ENCODE assay signal across 1 mouse cellular context in the genomic region with DNA sequence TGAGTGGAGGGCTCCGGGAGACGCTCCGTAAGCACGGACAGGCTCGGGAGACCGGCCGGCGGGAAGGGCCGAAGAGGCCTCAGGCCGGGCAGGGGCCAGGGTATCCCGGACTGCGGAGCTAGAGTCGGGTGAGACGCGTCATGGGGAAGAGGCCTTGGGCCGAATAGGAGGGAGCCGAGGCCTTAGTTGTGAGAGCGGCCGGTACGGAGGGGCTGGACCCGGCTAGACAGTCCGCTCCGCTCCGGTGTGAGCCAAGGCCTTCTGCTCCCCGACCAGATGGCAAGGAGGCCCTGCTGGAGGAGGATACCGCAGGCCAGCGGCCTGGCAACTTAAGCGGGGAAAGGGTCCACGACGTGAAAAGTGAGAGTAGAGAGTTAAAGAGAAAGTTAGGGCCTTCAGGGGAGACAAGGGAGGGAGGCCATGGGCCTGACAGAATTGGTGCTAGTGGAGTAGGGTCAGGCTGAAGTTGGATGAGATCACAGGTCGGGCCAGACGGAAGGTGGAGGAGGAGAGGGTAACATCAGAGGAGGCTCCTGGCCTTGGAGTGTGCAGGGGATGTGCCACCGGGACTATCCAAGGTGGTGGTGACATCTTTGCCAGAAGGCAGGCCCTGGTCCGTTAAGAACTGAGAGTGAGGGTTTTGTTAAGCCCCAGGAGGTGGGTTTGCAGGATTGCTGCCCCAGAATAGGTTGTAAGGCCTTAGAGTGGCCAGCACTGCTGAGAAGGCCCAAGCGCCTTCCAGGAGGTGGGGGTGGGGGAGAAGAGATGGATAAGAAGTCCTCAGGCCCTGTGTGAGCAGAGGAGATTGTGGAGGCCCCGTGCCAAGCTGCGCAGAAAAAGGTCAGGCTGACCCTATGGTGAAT.
TF ChIP-seq lines count a peak whose summit lies in the region.

No protein-coding gene starts in this region.

TF ChIP-seq in MEL, 35 proteins besides CTCF, POLR2A, EP300 and RAD21:
- TF ChIP-seq NELFE (IDR thresholded peaks at IDR 0.05; ENCODE audit: low read depth, low read length) (0 out of 2 replicates have a peak, but pooled peaks have one; percentile 1), SMC3 (IDR thresholded peaks at IDR 0.05; ENCODE audit: low read depth, low read length) (no peak), CHD1 (IDR thresholded peaks at IDR 0.05; ENCODE audit: low read depth, low read length) (peak; percentile 75; the same call in 1 of the 2 replicates), SIN3A (IDR thresholded peaks at IDR 0.05; ENCODE audit: low read length) (peak; percentile 18; the same call in 1 of the 2 replicates), UBTF (IDR thresholded peaks at IDR 0.05; ENCODE audit: borderline replicate concordance, insufficient read depth, low read depth, low read length) (peak; percentile 88), HCFC1 (IDR thresholded peaks at IDR 0.05; ENCODE audit: low read depth, low read length) (peak; percentile 13; the same call in 1 of the 2 replicates), MAX (IDR thresholded peaks at IDR 0.05; ENCODE audit: low read length) (0 out of 2 replicates have a peak, but pooled peaks have one; percentile 21), POLR2AphosphoS5 (IDR thresholded peaks at IDR 0.05; ENCODE audit: borderline replicate concordance, low read depth, low read length) (no peak), MYC (IDR thresholded peaks at IDR 0.05; ENCODE audit: low read depth, low read length) (0 out of 2 replicates have a peak, but pooled peaks have one; percentile 30), ZMIZ1 (IDR thresholded peaks at IDR 0.05; ENCODE audit: low read depth, low read length) (no peak), TCF12 (IDR thresholded peaks at IDR 0.05; ENCODE audit: low read depth, low read length) (0 out of 2 replicates have a peak, but pooled peaks have one; percentile 8), TBP (IDR thresholded peaks at IDR 0.05; ENCODE audit: low read depth, low read length) (peak; percentile 51)
